Mouse (Mus musculus) ovary, postnatal 10 days (tissue): ENCODE data around the gene Cfap43.

Experiments used
- DNase-seq: peaks from one replicate; pipeline ENCODE4 v3.0.0; 2022; ENCODE audit warnings: low spot score

Cfap43 gene

GRCm38 (mm10) chr19:47914191-47914590, 4.9 kb downstream of the Cfap43 start:
- DNase-seq, result no peak

GRCm38 (mm10) chr19:47913344-47913743, 5.7 kb downstream of the Cfap43 start:
- DNase-seq, result no peak

- no peak for DNase-seq
These were observed 8.3 kb downstream of the Cfap43 start for GRCm38 (mm10) chr19:47910751-47911150.

GRCm38 (mm10) chr19:47910117-47910618, 8.9 kb downstream of the Cfap43 start:
- DNase-seq, result no peak

- no peak for DNase-seq
These were observed 9.5 kb downstream of the Cfap43 start for GRCm38 (mm10) chr19:47909387-47910116.

GRCm38 (mm10) chr19:47908961-47909371, 10.1 kb downstream of the Cfap43 start:
- DNase-seq, result no peak

- no peak for DNase-seq
These were observed 11.5 kb downstream of the Cfap43 start for GRCm38 (mm10) chr19:47907596-47907995.

- DNase-seq, result no peak
These were observed 13.5 kb downstream of the Cfap43 start for GRCm38 (mm10) chr19:47905603-47906002.

GRCm38 (mm10) chr19:47905081-47905480, 14.0 kb downstream of the Cfap43 start:
- DNase-seq, result no peak

GRCm38 (mm10) chr19:47903679-47904078, 15.4 kb downstream of the Cfap43 start:
- no peak for DNase-seq

- no peak for DNase-seq
These were observed 16.5 kb downstream of the Cfap43 start for GRCm38 (mm10) chr19:47902316-47903201.

- DNase-seq, result no peak
These were observed 18.5 kb downstream of the Cfap43 start for GRCm38 (mm10) chr19:47900558-47900957.

GRCm38 (mm10) chr19:47900012-47900411, 19.1 kb downstream of the Cfap43 start:
- no peak for DNase-seq

GRCm38 (mm10) chr19:47898472-47899079, 20.5 kb downstream of the Cfap43 start:
- DNase-seq, result no peak

GRCm38 (mm10) chr19:47893092-47893491, 26.0 kb downstream of the Cfap43 start:
- DNase-seq, result no peak

- no peak for DNase-seq
These were observed 27.4 kb downstream of the Cfap43 start for GRCm38 (mm10) chr19:47891562-47892312.

GRCm38 (mm10) chr19:47890489-47891130, 28.5 kb downstream of the Cfap43 start:
- no peak for DNase-seq

- DNase-seq, result no peak
These were observed 31.1 kb downstream of the Cfap43 start for GRCm38 (mm10) chr19:47888037-47888436.

- no peak for DNase-seq
These were observed 31.7 kb downstream of the Cfap43 start for GRCm38 (mm10) chr19:47887417-47887816.

- no peak for DNase-seq
These were observed 32.5 kb downstream of the Cfap43 start for GRCm38 (mm10) chr19:47886617-47887016.

- DNase-seq, result no peak
These were observed 33.2 kb downstream of the Cfap43 start for GRCm38 (mm10) chr19:47885886-47886285.
